Mouse (Mus musculus) left cerebral cortex, adult 8-10 months (tissue): ENCODE data around the gene Ddr1. TPM values are rescaled to one million over a fixed set of nuclear protein-coding genes. Genes with fewer than 3 reads are reported as not detected.
"Not testable (repeated sequence)": the region's sequence is repeated elsewhere in the genome, so short reads cannot be mapped to it uniquely, and the experiment has no call there.

Source experiments
- DNase-seq, 2 experiments: peaks; one replicate each; pipeline ENCODE4 v3.0.0; 2022; ENCODE audit warnings: low spot score in 2 of 2
- total RNA-seq, 4 experiments: library from RNA; stranded (reverse); gene quantifications; 2 replicates each; pipeline ENCODE4 v1.2.4; 2022

The Ddr1 gene
- 10 to 100 TPM; 62.0 to 76.7 (median 65.9) TPM for total RNA-seq

- peak in 1 of 2 experiments; percentile 69 for DNase-seq
These were observed at the start of gene Ddr1 for GRCm38 (mm10) chr17:35704621-35705464. Ddr1 (minus strand) TSS chr17:35704621.

GRCm38 (mm10) chr17:35753668-35754067 lies 49.2 kb upstream of the Ddr1 start:
- no peak for DNase-seq

GRCm38 (mm10) chr17:35752221-35752811 lies 47.9 kb upstream of the Ddr1 start:
- DNase-seq: peak in 1 of 2 experiments; percentile 61

GRCm38 (mm10) chr17:35749685-35750084 lies 45.3 kb upstream of the Ddr1 start:
- DNase-seq: peak in 1 of 2 experiments; percentile 42

- DNase-seq: no peak
These were observed 39.9 kb upstream of the Ddr1 start for GRCm38 (mm10) chr17:35744361-35744760.

GRCm38 (mm10) chr17:35742948-35743347 lies 38.5 kb upstream of the Ddr1 start:
- no peak for DNase-seq

GRCm38 (mm10) chr17:35741589-35742226 lies 37.3 kb upstream of the Ddr1 start:
- DNase-seq: no peak

GRCm38 (mm10) chr17:35740276-35740880 lies 36.0 kb upstream of the Ddr1 start:
- no peak for DNase-seq

GRCm38 (mm10) chr17:35739675-35740074 lies 35.3 kb upstream of the Ddr1 start:
- DNase-seq: peak; percentile 76 to 77

- DNase-seq: peak; percentile 37 to 66
These were observed 33.3 kb upstream of the Ddr1 start for GRCm38 (mm10) chr17:35737743-35738142.

GRCm38 (mm10) chr17:35736280-35736960 lies 32.0 kb upstream of the Ddr1 start:
- DNase-seq: peak in 1 of 2 experiments; percentile 47

- DNase-seq: no peak
These were observed 30.1 kb upstream of the Ddr1 start for GRCm38 (mm10) chr17:35734478-35734877.

GRCm38 (mm10) chr17:35733398-35733797 lies 29.0 kb upstream of the Ddr1 start:
- no peak for DNase-seq

GRCm38 (mm10) chr17:35731431-35732145 lies 27.2 kb upstream of the Ddr1 start:
- no peak for DNase-seq

GRCm38 (mm10) chr17:35730112-35730511 lies 25.7 kb upstream of the Ddr1 start:
- not testable (repeated sequence) for DNase-seq

- DNase-seq: no peak
These were observed 24.4 kb upstream of the Ddr1 start for GRCm38 (mm10) chr17:35728821-35729220.

- no peak for DNase-seq
These were observed 23.2 kb upstream of the Ddr1 start for GRCm38 (mm10) chr17:35727471-35728205.

GRCm38 (mm10) chr17:35727028-35727427 lies 22.6 kb upstream of the Ddr1 start:
- no peak for DNase-seq

GRCm38 (mm10) chr17:35725286-35726232 lies 21.1 kb upstream of the Ddr1 start:
- peak; percentile 76 to 94 for DNase-seq
